Mouse (Mus musculus): Measurements from ENCODE around the gene Kcnk16.

- no peak for TF ChIP-seq CTCF (IDR thresholded peaks at IDR 0.05)
- TF ChIP-seq EP300 (IDR thresholded peaks at IDR 0.05): peak; percentile 64
Observed at GRCm38 (mm10) chr14:20298131-20298530, 29.1 kb upstream of the Kcnk16 start.

Measured in lung, postnatal 0 days (tissue).